19 mouse cellular contexts compared by ENCODE assay signal in the genomic region with DNA sequence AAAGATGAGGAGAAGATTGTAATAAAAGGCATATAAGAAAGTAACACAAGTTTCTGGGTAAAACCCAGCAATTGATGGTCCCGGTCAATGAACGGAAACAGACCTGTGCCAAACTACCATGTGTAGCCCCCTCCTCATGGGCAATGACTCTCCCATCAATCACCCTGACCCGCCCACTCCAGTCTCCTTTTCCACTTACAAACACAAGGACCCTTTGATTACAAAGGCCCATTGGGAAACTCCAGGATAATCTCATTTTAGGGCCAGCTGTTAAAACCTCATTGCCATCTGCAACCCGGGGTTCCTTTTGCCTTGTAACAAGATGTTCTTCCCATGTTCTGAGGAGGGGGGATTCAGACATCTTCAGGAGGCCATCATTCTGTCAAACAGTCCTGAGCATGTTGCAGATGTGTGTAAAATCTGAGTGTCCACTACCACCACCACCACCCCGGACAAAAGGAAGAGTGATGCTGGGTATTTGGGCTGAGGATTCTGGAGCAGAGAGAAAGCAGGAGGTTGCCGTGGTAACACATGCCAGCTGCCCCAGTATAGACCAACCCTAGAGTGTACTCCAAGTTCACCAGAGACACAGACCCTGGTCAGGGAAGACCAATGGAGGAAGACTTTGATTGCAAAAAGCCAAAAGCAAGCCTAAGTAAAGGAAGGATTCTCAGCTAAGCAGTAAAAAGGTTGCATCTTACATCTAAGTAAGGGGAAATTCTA.
DNase-seq lines count a peak whose midpoint lies in the region; ATAC-seq and TF ChIP-seq lines count a peak whose summit lies in the region.
"Had no signal": no experiment of that assay in that cellular context is flagged by ENCODE, and none has a peak within 500 bp of the region (broad histone marks: within the 10 kb centered on the region; RNA-seq: fewer than 3 reads in every experiment).

No protein-coding gene starts in this region.

- DNase-seq in embryo, embryonic 10 days (ENCODE audit: low spot score): peak; percentile 45
- no peak for DNase-seq in embryo, embryonic 11 days
- DNase-seq in embryo, embryonic 10.5 days (ENCODE audit: low spot score): peak; percentile 55
- DNase-seq in midbrain, postnatal 0 days (ENCODE audit: low spot score): peak; percentile 33
- DNase-seq in urinary bladder, postnatal 10 days (ENCODE audit: low spot score): no peak
- no peak for DNase-seq in layer of hippocampus, postnatal 10 days (ENCODE audit: low spot score in 2 of 2)
- DNase-seq: adrenal gland, postnatal 25 days; cerebellum, postnatal 25 days; heart, postnatal 4 days; kidney, postnatal 14 days; lung, adult 2 months; lung, postnatal 4 days; thymus, adult 2 months had no signal

- H3K4me1 ChIP-seq in hindbrain, embryonic 12.5 days: peaks cover 21% of the 10 kb centered on the region
- H3K4me1 ChIP-seq in midbrain, postnatal 0 days (ENCODE audit: insufficient read depth, low read length): peaks cover 7% of the 10 kb centered on the region; the same call in 1 of the 2 replicates
- no peaks in the 10 kb centered on the region for H3K4me1 ChIP-seq in kidney, embryonic 16.5 days (ENCODE audit: insufficient read depth, low read length)

- H3K9ac ChIP-seq in hindbrain, embryonic 12.5 days: no peak overlapping the region
- no peak overlapping the region for H3K9ac ChIP-seq in midbrain, postnatal 0 days (replicated peaks; ENCODE audit: low read length, poor library complexity, severe bottlenecking)
- no peak overlapping the region for H3K9ac ChIP-seq in kidney, embryonic 16.5 days (replicated peaks; ENCODE audit: low read length)
- H3K9ac ChIP-seq: embryonic facial prominence, embryonic 15.5 days; heart, embryonic 13.5 days had no signal

- no peak overlapping the region; the same call in 1 of the 2 replicates for H3K27ac ChIP-seq in hindbrain, embryonic 12.5 days
- no peak overlapping the region for H3K27ac ChIP-seq in midbrain, postnatal 0 days (ENCODE audit: low read depth, low read length)
- no peak overlapping the region for H3K27ac ChIP-seq in kidney, embryonic 16.5 days (ENCODE audit: low read length)
- H3K27ac ChIP-seq: embryonic facial prominence, embryonic 15.5 days; heart, embryonic 13.5 days had no signal

- no peaks in the 10 kb centered on the region for H3K27me3 ChIP-seq in hindbrain, embryonic 12.5 days
- no peaks in the 10 kb centered on the region for H3K27me3 ChIP-seq in midbrain, postnatal 0 days (ENCODE audit: insufficient read depth, low read length)
- no peaks in the 10 kb centered on the region for H3K27me3 ChIP-seq in kidney, embryonic 16.5 days (ENCODE audit: insufficient read depth, low read length)
- H3K27me3 ChIP-seq: embryonic facial prominence, embryonic 15.5 days; heart, embryonic 13.5 days had no signal

- no peak overlapping the region for H3K4me2 ChIP-seq in hindbrain, embryonic 12.5 days (replicated peaks)
- no peak overlapping the region for H3K4me2 ChIP-seq in midbrain, postnatal 0 days (ENCODE audit: low read depth, low read length, poor library complexity, severe bottlenecking)
- H3K4me2 ChIP-seq in kidney, embryonic 16.5 days (replicated peaks; ENCODE audit: low read depth, low read length): no peak overlapping the region
- H3K4me2 ChIP-seq: embryonic facial prominence, embryonic 15.5 days; heart, embryonic 13.5 days had no signal

- H3K4me3 ChIP-seq in hindbrain, embryonic 12.5 days: no peak overlapping the region
- no peak overlapping the region for H3K4me3 ChIP-seq in midbrain, postnatal 0 days (ENCODE audit: low read depth, low read length)
- no peak overlapping the region for H3K4me3 ChIP-seq in kidney, embryonic 16.5 days (ENCODE audit: low read length)
- H3K4me3 ChIP-seq: embryonic facial prominence, embryonic 15.5 days; heart, embryonic 13.5 days had no signal

- ATAC-seq in hindbrain, embryonic 12.5 days (ENCODE audit: low FRiP score): peak; percentile 72
- no peak for ATAC-seq in midbrain, postnatal 0 days (ENCODE audit: low FRiP score)
- no peak for ATAC-seq in kidney, embryonic 16.5 days (ENCODE audit: low FRiP score, low TSS enrichment)
- ATAC-seq: activated CD4-positive, CD25-positive, alpha-beta regulatory T cell, adult 4 months; intestine, postnatal 0 days had no signal

- no peaks in the 10 kb centered on the region for H3K9me3 ChIP-seq in hindbrain, embryonic 12.5 days (replicated peaks)
- H3K9me3 ChIP-seq in midbrain, postnatal 0 days (ENCODE audit: low read length): no peaks in the 10 kb centered on the region
- no peaks in the 10 kb centered on the region for H3K9me3 ChIP-seq in kidney, embryonic 16.5 days (ENCODE audit: low read length)
- H3K9me3 ChIP-seq: embryonic facial prominence, embryonic 15.5 days; heart, embryonic 13.5 days had no signal

- WGBS in hindbrain, embryonic 12.5 days: 39% methylated on average over 6 of the region's 6 CpGs
- 44% methylated on average over 6 of the region's 6 CpGs for WGBS in midbrain, postnatal 0 days
- WGBS in kidney, embryonic 16.5 days: 40% methylated on average over 6 of the region's 6 CpGs

- no peak for TF ChIP-seq CTCF in midbrain, postnatal 0 days (IDR thresholded peaks at IDR 0.05)

- H3K36me3 ChIP-seq in hindbrain, embryonic 12.5 days: no peaks in the 10 kb centered on the region
- no peaks in the 10 kb centered on the region for H3K36me3 ChIP-seq in midbrain, postnatal 0 days (ENCODE audit: insufficient read depth, low read length)
- no peaks in the 10 kb centered on the region for H3K36me3 ChIP-seq in kidney, embryonic 16.5 days (ENCODE audit: insufficient read depth, low read length)
- H3K36me3 ChIP-seq: embryonic facial prominence, embryonic 15.5 days; heart, embryonic 13.5 days had no signal

Comparison
In these comparisons a context has a peak if more than half of its experiments do, and no peak if none do; other contexts are left out.
1. DNase-seq: peak in embryo, embryonic 10 days (single experiment), embryo, embryonic 10.5 days (single experiment) and midbrain, postnatal 0 days (single experiment); none in embryo, embryonic 11 days (single experiment), urinary bladder, postnatal 10 days (single experiment) and layer of hippocampus, postnatal 10 days (0 of 2).